Mouse (Mus musculus) liver, embryonic 15.5 days (tissue): Measurements from ENCODE around the gene Smarcd1. TPM values are rescaled to one million over a fixed set of nuclear protein-coding genes. Genes with fewer than 3 reads are reported as not detected.

ENCODE experiments used
- ATAC-seq: fragments of 200-750 bp; cut with Nextera tagmentation; 2 replicates; pipeline ENCODE4 v1.8.0; 2017; ENCODE audit warnings: moderate number of reproducible peaks, mild to moderate bottlenecking, moderate library complexity; ENCODE audit not compliant: insufficient read depth
- H3K27ac ChIP-seq: fragments of 300-500 bp; sonication (generic); replicated peaks from 2 replicates; pipeline ENCODE4 v1.5.1; 2015; ENCODE audit warnings: mild to moderate bottlenecking, inconsistent platforms
- H3K27me3 ChIP-seq: fragments of 300-500 bp; sonication (generic); 2 replicates; pipeline ENCODE4 v1.6.1; 2015; ENCODE audit warnings: mild to moderate bottlenecking, inconsistent platforms
- H3K36me3 ChIP-seq: fragments of 300-500 bp; sonication (generic); replicated peaks from 2 replicates; pipeline ENCODE4 v1.6.1; 2015; ENCODE audit warnings: moderate library complexity, mild to moderate bottlenecking, inconsistent platforms
- H3K4me1 ChIP-seq: fragments of 300-500 bp; sonication (generic); replicated peaks from 2 replicates; pipeline ENCODE4 v1.6.1; 2015; ENCODE audit warnings: inconsistent platforms
- H3K4me2 ChIP-seq: fragments of 300-500 bp; sonication (generic); 2 replicates; pipeline ENCODE4 v1.6.1; 2015; ENCODE audit warnings: moderate library complexity, mild to moderate bottlenecking, inconsistent platforms
- H3K4me3 ChIP-seq: fragments of 300-500 bp; sonication (generic); replicated peaks from 2 replicates; pipeline ENCODE4 v1.5.1; 2015; ENCODE audit warnings: mild to moderate bottlenecking, inconsistent platforms
- H3K9ac ChIP-seq: fragments of 300-500 bp; sonication (generic); 2 replicates; pipeline ENCODE4 v1.6.1; 2015; ENCODE audit warnings: moderate library complexity, mild to moderate bottlenecking, inconsistent platforms
- H3K9me3 ChIP-seq: fragments of 300-500 bp; sonication (generic); replicated peaks from 2 replicates; pipeline ENCODE4 v1.6.1; 2016; ENCODE audit warnings: inconsistent platforms
- whole genome bisulfite sequencing: fragments of 180-500 bp; shearing (Covaris S2); methylation state at CpG from one replicate; pipeline ENCODE4 v1.1.7; 2015; ENCODE audit warnings: mixed read lengths; ENCODE audit not compliant: insufficient replicate concordance; 5-methylcytosine and 5-hydroxymethylcytosine counted together
- polyA plus RNA-seq: library from polyadenylated mRNA; unstranded; fragments of >200 nt; fragmentation: Nextera tagmentation; extraction: Ambion mirVana; gene quantifications from 2 replicates; pipeline ENCODE4 v1.2.1, GENCODE M21; 2015

Gene Smarcd1
- polyA plus RNA-seq, 1 experiment from 2014 or later, result 5.7 TPM

- Histone ChIP-seq H3K27ac (peak overlapping the region; percentile 10; the same call in 1 of the 2 replicates), H3K4me2 (no peak overlapping the region), H3K27me3 (no peaks in the 10 kb centered on the region), H3K9me3 (no peaks in the 10 kb centered on the region), H3K9ac (no peak overlapping the region), H3K4me3 (no peak overlapping the region), H3K36me3 (peaks cover 15% of the 10 kb centered on the region), H3K4me1 (peaks cover 50% of the 10 kb centered on the region)
- no peak; the same call in 1 of the 2 replicates for ATAC-seq
- WGBS, result 66% methylated on average over 11 of the region's 11 CpGs
Measured at GRCm38 (mm10) chr15:99715982-99716746, 14.2 kb downstream of the Smarcd1 start.

GRCm38 (mm10) chr15:99716814-99717213, 14.9 kb downstream of the Smarcd1 start:
- Histone ChIP-seq H3K4me1 (peaks cover 47% of the 10 kb centered on the region), H3K9me3 (no peaks in the 10 kb centered on the region), H3K9ac (no peak overlapping the region), H3K4me2 (no peak overlapping the region), H3K36me3 (peaks cover 8% of the 10 kb centered on the region), H3K27ac (no peak overlapping the region), H3K4me3 (no peak overlapping the region), H3K27me3 (no peaks in the 10 kb centered on the region)
- WGBS, result 68% methylated on average over 12 of the region's 12 CpGs
- no peak for ATAC-seq

- H3K9ac ChIP-seq, result 0 out of 2 replicates have a peak within 1 kb of the TSS, but pooled peaks have one; percentile 18
- no peak for ATAC-seq
- no peaks in the 10 kb centered on the region for H3K9me3 ChIP-seq
- 54% methylated on average over 26 of the region's 26 CpGs for WGBS
- H3K4me1 ChIP-seq, result peaks cover 53% of the 10 kb centered on the region
- peak within 1 kb of the TSS; percentile 43 for H3K4me2 ChIP-seq
- no peaks in the 10 kb centered on the region for H3K36me3 ChIP-seq
- 0 out of 2 replicates have a peak, but pooled peaks cover 4% of the 10 kb centered on the region for H3K27me3 ChIP-seq
- H3K4me3 ChIP-seq, result peak within 1 kb of the TSS; percentile 40
- H3K27ac ChIP-seq, result peak within 1 kb of the TSS; percentile 51
Measured at GRCm38 (mm10) chr15:99717386-99718334, 15.7 kb downstream of the Smarcd1 start, which contains the start of gene Gpd1. TSS of gene Gpd1 (plus strand) at chr15:99717515.

- H3K9ac ChIP-seq, result no peak overlapping the region
- H3K4me2 ChIP-seq, result peak overlapping the region; percentile 43
- no peak for ATAC-seq
- H3K4me3 ChIP-seq, result peak overlapping the region; percentile 40; the same call in 1 of the 2 replicates
- no peaks in the 10 kb centered on the region for H3K36me3 ChIP-seq
- peaks cover 53% of the 10 kb centered on the region for H3K4me1 ChIP-seq
- 62% methylated on average over 9 of the region's 9 CpGs for WGBS
- 0 out of 2 replicates have a peak, but pooled peaks cover 4% of the 10 kb centered on the region for H3K27me3 ChIP-seq
- peak overlapping the region; percentile 63 for H3K27ac ChIP-seq
- no peaks in the 10 kb centered on the region for H3K9me3 ChIP-seq
Measured at GRCm38 (mm10) chr15:99718461-99719021, 16.6 kb downstream of the Smarcd1 start.

DNA sequence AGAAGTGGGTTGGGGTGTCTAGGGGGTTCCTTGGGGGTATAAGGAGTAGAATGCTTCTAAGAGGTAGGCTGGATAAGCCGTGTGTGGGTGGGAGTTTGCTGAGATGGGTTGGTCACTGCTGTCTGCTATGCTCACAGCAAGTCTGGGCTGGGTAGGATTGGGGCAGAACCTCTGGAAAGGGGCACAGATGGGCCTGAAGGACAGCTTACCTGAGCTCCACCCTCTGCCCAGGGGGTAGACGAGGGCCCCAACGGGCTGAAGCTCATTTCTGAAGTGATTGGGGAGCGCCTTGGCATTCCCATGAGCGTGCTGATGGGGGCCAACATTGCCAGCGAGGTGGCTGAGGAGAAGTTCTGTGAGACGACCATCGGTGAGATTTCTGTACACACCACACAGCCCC, 17.9 kb downstream of the Smarcd1 start:
- Histone ChIP-seq H3K9ac (no peak overlapping the region), H3K36me3 (no peaks in the 10 kb centered on the region), H3K4me1 (peaks cover 55% of the 10 kb centered on the region), H3K4me2 (no peak overlapping the region), H3K27me3 (0 out of 2 replicates have a peak, but pooled peaks cover 4% of the 10 kb centered on the region), H3K9me3 (no peaks in the 10 kb centered on the region), H3K27ac (no peak overlapping the region), H3K4me3 (no peak overlapping the region)
- no peak for ATAC-seq
- WGBS, result 57% methylated on average over 8 of the region's 8 CpGs

- H3K27me3 ChIP-seq, result 0 out of 2 replicates have a peak, but pooled peaks cover 4% of the 10 kb centered on the region
- H3K36me3 ChIP-seq, result no peaks in the 10 kb centered on the region
- H3K9ac ChIP-seq, result no peak overlapping the region
- peaks cover 47% of the 10 kb centered on the region for H3K4me1 ChIP-seq
- ATAC-seq, result no peak
- H3K27ac ChIP-seq, result no peak overlapping the region
- H3K9me3 ChIP-seq, result no peaks in the 10 kb centered on the region
- WGBS, result 69% methylated on average over 25 of the region's 25 CpGs
- H3K4me2 ChIP-seq, result no peak overlapping the region
- H3K4me3 ChIP-seq, result no peak overlapping the region
Measured at GRCm38 (mm10) chr15:99721921-99722743, 20.2 kb downstream of the Smarcd1 start.

GRCm38 (mm10) chr15:99723120-99723514, 21.2 kb downstream of the Smarcd1 start:
- Histone ChIP-seq H3K9me3 (no peaks in the 10 kb centered on the region), H3K4me1 (peaks cover 44% of the 10 kb centered on the region), H3K9ac (no peak overlapping the region), H3K27me3 (0 out of 2 replicates have a peak, but pooled peaks cover 4% of the 10 kb centered on the region), H3K27ac (peak overlapping the region; percentile 84), H3K36me3 (peaks cover 8% of the 10 kb centered on the region), H3K4me3 (no peak overlapping the region), H3K4me2 (peak overlapping the region; percentile 85)
- no peak for ATAC-seq
- WGBS, result 43% methylated on average over 10 of the region's 10 CpGs

GRCm38 (mm10) chr15:99723515-99724291, 21.8 kb downstream of the Smarcd1 start:
- Histone ChIP-seq H3K4me1 (peaks cover 44% of the 10 kb centered on the region), H3K27me3 (0 out of 2 replicates have a peak, but pooled peaks cover 4% of the 10 kb centered on the region), H3K36me3 (peaks cover 14% of the 10 kb centered on the region), H3K4me2 (peak overlapping the region; percentile 85), H3K9ac (peak overlapping the region; percentile 5; the same call in 1 of the 2 replicates), H3K9me3 (no peaks in the 10 kb centered on the region), H3K27ac (peak overlapping the region; percentile 84), H3K4me3 (no peak overlapping the region)
- WGBS, result 27% methylated on average over 11 of the region's 11 CpGs
- ATAC-seq, result peak; percentile 19; the same call in 1 of the 2 replicates

DNA sequence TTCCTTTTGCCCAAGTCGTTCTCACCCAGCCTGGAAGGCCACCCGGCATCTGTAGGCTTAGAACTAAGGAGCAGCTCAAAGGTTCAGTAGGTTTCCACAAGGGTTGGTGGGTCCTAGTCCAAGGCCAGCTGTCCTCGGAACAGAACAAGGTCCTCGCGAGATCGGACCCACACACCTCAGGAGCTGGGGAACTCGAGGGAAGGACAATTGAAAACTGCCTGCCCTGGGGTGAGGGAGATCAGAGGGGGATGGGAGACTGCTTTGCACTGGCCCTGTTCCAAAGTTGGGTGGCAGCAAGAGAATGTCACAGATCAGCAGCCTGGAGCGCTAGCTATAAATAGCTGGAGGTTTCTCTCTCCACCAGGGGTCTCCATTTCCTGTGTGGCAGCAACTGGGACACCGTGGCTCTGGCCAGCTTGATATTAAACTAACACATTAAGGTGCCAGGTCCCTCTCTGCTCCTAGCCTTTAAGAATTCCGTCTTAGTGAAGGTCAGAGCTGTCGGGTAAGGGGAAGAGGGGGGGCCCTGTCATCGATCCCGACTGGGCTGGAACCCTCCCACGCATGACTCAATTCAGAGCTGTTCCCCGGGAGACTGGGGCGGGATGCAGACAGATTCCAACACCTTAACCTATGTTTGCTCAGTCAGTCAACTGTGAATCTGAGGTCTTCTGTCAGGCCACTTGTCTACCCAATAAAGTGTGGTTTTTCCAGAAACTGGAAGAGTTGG, 22.5 kb downstream of the Smarcd1 start:
- WGBS, result 15% methylated on average over 16 of the region's 16 CpGs
- Histone ChIP-seq H3K9me3 (peaks cover 3% of the 10 kb centered on the region; the same call in 1 of the 2 replicates), H3K4me2 (peak overlapping the region; percentile 85), H3K4me1 (peaks cover 44% of the 10 kb centered on the region), H3K4me3 (peak overlapping the region; percentile 94), H3K27me3 (0 out of 2 replicates have a peak, but pooled peaks cover 4% of the 10 kb centered on the region), H3K9ac (peak overlapping the region; percentile 5; the same call in 1 of the 2 replicates), H3K36me3 (peaks cover 20% of the 10 kb centered on the region), H3K27ac (peak overlapping the region; percentile 84)
- ATAC-seq, result peak; percentile 21
